Mouse (Mus musculus): Measurements from ENCODE around the gene Hspa2. TPM values are rescaled to one million over a fixed set of nuclear protein-coding genes. Genes with fewer than 3 reads are reported as not detected.

Hspa2 gene
- total and polyA plus RNA-seq, 3 experiments = 3.4 to 5.3 (median 3.8) TPM

DNA sequence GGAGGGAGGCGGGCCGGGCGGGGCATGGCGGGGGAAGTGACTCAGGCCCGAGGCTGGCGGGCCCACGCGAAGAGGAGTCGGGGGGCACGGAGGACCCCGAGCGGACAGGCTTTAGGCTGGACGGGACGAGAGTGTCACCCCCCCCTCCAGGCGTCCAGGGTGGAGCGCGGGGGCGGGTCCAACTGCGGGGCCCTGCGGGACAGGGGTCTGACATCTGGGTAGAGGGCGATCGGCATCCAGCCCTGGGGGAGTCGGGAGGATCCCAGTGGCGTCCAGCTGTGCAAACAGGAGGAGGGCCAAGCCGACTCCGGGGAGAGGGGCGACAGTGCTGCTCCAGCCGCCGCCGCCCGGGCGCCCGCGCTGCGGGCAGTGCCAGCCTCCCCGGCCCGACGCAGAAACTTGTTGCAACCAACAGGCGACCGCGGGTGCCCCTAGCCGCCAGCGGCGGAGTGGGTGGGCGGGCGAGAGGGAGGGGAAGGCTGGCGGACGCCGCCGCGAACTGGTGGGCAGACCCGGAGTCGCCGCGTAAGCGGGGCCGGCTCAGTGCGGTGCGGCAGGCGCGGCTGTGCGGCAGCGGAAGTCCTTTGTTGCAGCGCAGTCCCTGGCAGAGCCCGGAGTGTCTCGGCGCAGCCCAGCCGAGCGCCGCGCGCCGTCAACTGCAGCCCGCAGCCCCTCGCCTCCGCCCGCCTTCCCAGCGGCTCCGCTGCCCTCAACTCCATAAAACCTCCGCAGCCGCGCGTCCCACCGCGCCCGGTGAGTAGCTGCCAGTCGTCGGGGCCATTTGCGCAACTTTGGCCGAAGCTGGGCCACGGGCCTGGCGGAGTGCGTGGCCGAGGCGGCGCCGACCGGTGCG is 33.8 kb upstream of the Hspa2 start, which contains the start of gene Zbtb1:
Gene Zbtb1, plus strand, starts transcription at position 289 of the 853 bp plus-strand sequence.
- H3K4me2 ChIP-seq (ENCODE audit: insufficient read depth, low read depth, poor library complexity, severe bottlenecking) = no peak within 1 kb of the TSS
- peak within 1 kb of the TSS; percentile 75 to 99 (median 77) for H3K4me3 ChIP-seq (replicated peaks in 1 of 3; ENCODE audit: low read depth in 2 of 3, low read length in 2 of 3, poor library complexity in 1 of 3)
- no peaks in the 10 kb centered on the region for H3K27me3 ChIP-seq (replicated peaks)
- DNase-seq (ENCODE audit: extremely low read depth) = peak; percentile 54
- TF ChIP-seq ZMIZ1 (IDR thresholded peaks at IDR 0.05; ENCODE audit: low read depth, low read length) = peak; percentile 45; the same call in 1 of the 2 replicates
- no peak for TF ChIP-seq POLR2AphosphoS2 (IDR thresholded peaks at IDR 0.05; ENCODE audit: low read depth, low read length)
- TF ChIP-seq MXI1 (IDR thresholded peaks at IDR 0.05; ENCODE audit: low read depth, low read length) = peak; percentile 37; the same call in 1 of the 2 replicates
- TF ChIP-seq E2F4 (IDR thresholded peaks at IDR 0.05; ENCODE audit: insufficient replicate concordance, low read depth, low read length) = no peak
- TF ChIP-seq POLR2A (IDR thresholded peaks at IDR 0.05; ENCODE audit: low read depth, low read length) = peak; percentile 64
- TF ChIP-seq KAT2A (IDR thresholded peaks at IDR 0.05; ENCODE audit: insufficient replicate concordance, low read length) = no peak
- peak; percentile 33; the same call in 1 of the 2 replicates for TF ChIP-seq SIN3A (IDR thresholded peaks at IDR 0.05; ENCODE audit: low read length)
- TF ChIP-seq BHLHE40 (IDR thresholded peaks at IDR 0.05; ENCODE audit: low read depth, low read length) = peak; percentile 32; the same call in 1 of the 2 replicates
- TF ChIP-seq USF1 (IDR thresholded peaks at IDR 0.05; ENCODE audit: low read depth, low read length) = no peak
- TF ChIP-seq UBTF (IDR thresholded peaks at IDR 0.05; ENCODE audit: low read depth, low read length) = peak; percentile 98
- no peak for TF ChIP-seq GABPA (IDR thresholded peaks at IDR 0.05; ENCODE audit: insufficient replicate concordance, low read depth, low read length)
- TF ChIP-seq HCFC1 (IDR thresholded peaks at IDR 0.05; ENCODE audit: low read depth, low read length) = peak; percentile 28
- peak in 1 of 2 experiments; percentile 10; a peak in 1 of 4 replicates for TF ChIP-seq CTCF (conservative IDR thresholded peaks at IDR 0.05 in 1 of 2, IDR thresholded peaks at IDR 0.05 in 1 of 2; ENCODE audit: low read depth in 2 of 2, low read length in 2 of 2)
- no peak for TF ChIP-seq JUND (conservative IDR thresholded peaks at IDR 0.05; ENCODE audit: low read depth, low read length)
- no peak for TF ChIP-seq RCOR1 (conservative IDR thresholded peaks at IDR 0.05; ENCODE audit: low read depth, low read length)
- TF ChIP-seq ELF1 (IDR thresholded peaks at IDR 0.05; ENCODE audit: low read depth, low read length) = 0 out of 2 replicates have a peak, but pooled peaks have one; percentile 37
- TF ChIP-seq NELFE (IDR thresholded peaks at IDR 0.05; ENCODE audit: low read depth, low read length) = peak; percentile 35; the same call in 1 of the 2 replicates
- TF ChIP-seq CHD1 (IDR thresholded peaks at IDR 0.05; ENCODE audit: low read depth, low read length) = peak; percentile 8; the same call in 1 of the 2 replicates
- peak; percentile 58 for TF ChIP-seq TCF12 (IDR thresholded peaks at IDR 0.05; ENCODE audit: low read depth, low read length)
- peak; percentile 47; the same call in 1 of the 2 replicates for TF ChIP-seq NRF1 (IDR thresholded peaks at IDR 0.05; ENCODE audit: low read depth, low read length)
- TF ChIP-seq SMC3 (IDR thresholded peaks at IDR 0.05; ENCODE audit: low read depth, low read length) = no peak
- peaks cover 0 to 4% of the 10 kb centered on the region in 2 experiments for H3K36me3 ChIP-seq (replicated peaks in 1 of 2; ENCODE audit: control insufficient read depth in 1 of 2, insufficient read depth in 1 of 2, low read length in 1 of 2)
- H3K27ac ChIP-seq (ENCODE audit: insufficient read depth, low read depth) = peak within 1 kb of the TSS; percentile 98
- H3K79me2 ChIP-seq (replicated peaks; ENCODE audit: control insufficient read depth, extremely low read depth, insufficient read depth, poor library complexity, severe bottlenecking) = peaks cover 76% of the 10 kb centered on the region
- peaks cover 0 to 50% of the 10 kb centered on the region in 2 experiments; a peak in 2 of 4 replicates for H3K4me1 ChIP-seq (ENCODE audit: control insufficient read depth in 1 of 2, insufficient read depth in 2 of 2)
- H3K9ac ChIP-seq (ENCODE audit: insufficient read depth, low read depth) = peak within 1 kb of the TSS; percentile 96
- in situ Hi-C loops (cut with MboI; ENCODE audit: low pct_ligation_motif_present, low pct_unique_long_range_greater_than_20kb, low sequenced_read_pairs) = loop anchor here (5.0 to 10.0 kb wide), 3 partner anchors 37 to 225 kb away; no protein-coding TSS in a partner anchor
- dilution Hi-C loops (cut with MboI; ENCODE audit: extremely low pct_ligation_motif_present, extremely low pct_unique_long_range_greater_than_20kb, low sequenced_read_pairs) = no loop called here
- H3K9me3 ChIP-seq (replicated peaks; ENCODE audit: low read length) = no peaks in the 10 kb centered on the region

All from CH12.LX (cell line).